Mouse (Mus musculus): ENCODE results near the gene Tmem205. TPM values are rescaled to one million over a fixed set of nuclear protein-coding genes. Genes with fewer than 3 reads are reported as not detected.

Tmem205 gene
- 36.9 and 44.9 TPM in 2 replicates for polyA plus RNA-seq (2015; fragmentation: Nextera tagmentation; extraction: Ambion mirVana)

DNA sequence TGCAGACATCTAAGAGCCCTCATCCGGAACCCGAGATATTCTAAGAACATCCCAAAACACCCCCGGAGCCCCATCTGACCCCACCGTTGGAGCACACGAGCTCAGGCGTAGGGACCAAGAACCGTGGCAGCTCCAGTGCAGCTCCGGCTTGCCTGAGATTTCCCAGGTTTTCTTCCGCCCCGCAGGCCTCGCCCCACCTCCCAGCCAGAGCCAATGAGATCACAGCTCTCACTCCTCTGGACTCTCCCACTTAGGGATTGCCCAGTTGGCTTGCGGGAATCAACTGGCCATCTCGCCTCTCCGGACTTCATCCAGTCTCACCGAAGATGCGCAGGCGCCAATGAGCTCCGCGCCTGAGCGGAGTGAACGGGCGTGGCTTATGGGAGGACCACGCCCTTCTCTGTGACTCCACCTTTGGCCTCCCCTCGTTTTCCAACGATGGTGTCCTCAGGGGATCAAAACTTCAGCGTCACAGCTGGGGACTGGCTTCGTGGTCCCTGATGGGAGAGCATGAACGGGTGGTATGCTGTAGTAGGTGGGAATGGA, at the start of gene Tmem205, which contains the start of gene Ccdc159:
Gene Tmem205, minus strand, starts transcription at position 349 of the 546 bp plus-strand sequence.
Gene Ccdc159, plus strand, starts transcription at position 264 of the 546 bp plus-strand sequence.
- H3K4me2 ChIP-seq = peak within 1 kb of the TSS; percentile 69
- no peaks in the 10 kb centered on the region for H3K9me3 ChIP-seq (replicated peaks)
- peaks cover 34% of the 10 kb centered on the region for H3K4me1 ChIP-seq (replicated peaks)
- H3K36me3 ChIP-seq = no peaks in the 10 kb centered on the region
- H3K9ac ChIP-seq = peak within 1 kb of the TSS; percentile 62
- peak within 1 kb of the TSS; percentile 60 for H3K4me3 ChIP-seq
- peak; percentile 92 for ATAC-seq (replicated peaks; ENCODE audit: insufficient number of reproducible peaks, insufficient read depth, low FRiP score, low read depth)
- no peaks in the 10 kb centered on the region for H3K27me3 ChIP-seq
- under 1% methylated on average over 28 of the region's 28 CpGs for WGBS
- peak within 1 kb of the TSS; percentile 74 for H3K27ac ChIP-seq

DNA sequence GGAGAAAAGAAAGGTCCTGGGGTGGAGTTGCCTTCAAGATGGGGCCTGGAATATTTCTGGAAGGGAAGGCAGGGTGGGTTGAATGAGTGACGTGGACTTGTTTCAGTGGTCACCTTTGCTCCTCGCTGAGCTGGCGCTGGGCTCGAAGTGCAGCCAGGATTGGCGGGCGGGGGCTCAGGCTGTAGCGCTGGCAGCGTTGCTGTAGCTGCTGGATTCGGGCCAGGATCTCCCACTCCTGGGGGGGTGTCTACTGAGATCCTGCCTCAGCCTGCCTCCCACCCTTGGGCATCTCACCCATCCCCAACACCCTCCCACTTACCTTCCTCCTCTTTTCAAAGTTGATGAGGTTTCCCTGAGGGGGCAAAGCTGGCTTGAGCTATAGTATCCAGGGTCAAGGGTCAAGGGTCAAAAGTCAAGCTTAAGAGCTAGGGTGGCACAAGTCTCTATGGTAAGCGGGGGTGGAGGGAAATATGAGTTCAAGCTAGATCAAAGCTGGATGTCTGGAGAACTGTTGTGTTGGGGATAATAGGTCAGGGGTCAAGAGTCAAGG, 49.3 kb upstream of the Tmem205 start:
- peaks cover 24% of the 10 kb centered on the region for H3K27me3 ChIP-seq
- H3K36me3 ChIP-seq = no peaks in the 10 kb centered on the region
- ATAC-seq (replicated peaks; ENCODE audit: insufficient number of reproducible peaks, insufficient read depth, low FRiP score, low read depth) = no peak
- H3K4me3 ChIP-seq = no peak overlapping the region
- no peak overlapping the region for H3K27ac ChIP-seq
- no peak overlapping the region for H3K4me2 ChIP-seq
- no peak overlapping the region for H3K9ac ChIP-seq
- WGBS = 77% methylated on average over 10 of the region's 10 CpGs
- H3K4me1 ChIP-seq (replicated peaks) = no peaks in the 10 kb centered on the region
- no peaks in the 10 kb centered on the region for H3K9me3 ChIP-seq (replicated peaks)

DNA sequence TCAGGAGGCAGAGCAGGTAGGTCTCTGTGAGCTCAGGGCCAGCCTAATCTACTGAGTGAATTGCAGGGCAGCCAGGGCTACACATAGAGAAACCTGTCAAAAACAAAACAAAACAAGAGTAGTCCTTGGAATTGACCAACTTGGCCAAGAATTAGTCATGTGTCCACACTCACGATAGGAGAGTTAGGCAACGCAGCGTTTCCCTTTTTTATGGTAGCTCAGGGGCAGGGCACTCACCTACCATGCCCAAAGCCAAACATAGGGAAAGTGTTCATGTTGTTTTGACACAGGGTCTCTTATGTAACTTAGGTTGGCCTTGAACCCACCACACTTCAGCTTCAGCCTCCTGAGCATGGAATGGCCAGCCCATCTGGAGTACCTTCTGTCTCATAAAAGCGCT, 41.9 kb upstream of the Tmem205 start:
- no peaks in the 10 kb centered on the region for H3K4me1 ChIP-seq (replicated peaks)
- no peak overlapping the region for H3K4me3 ChIP-seq
- no peak overlapping the region for H3K4me2 ChIP-seq
- no peaks in the 10 kb centered on the region for H3K9me3 ChIP-seq (replicated peaks)
- H3K27ac ChIP-seq = no peak overlapping the region
- H3K9ac ChIP-seq = no peak overlapping the region
- H3K36me3 ChIP-seq = no peaks in the 10 kb centered on the region
- WGBS = 83% methylated on average over 4 of the region's 4 CpGs
- H3K27me3 ChIP-seq = 0 out of 2 replicates have a peak, but pooled peaks cover 3% of the 10 kb centered on the region
- no peak for ATAC-seq (replicated peaks; ENCODE audit: insufficient number of reproducible peaks, insufficient read depth, low FRiP score, low read depth)

DNA sequence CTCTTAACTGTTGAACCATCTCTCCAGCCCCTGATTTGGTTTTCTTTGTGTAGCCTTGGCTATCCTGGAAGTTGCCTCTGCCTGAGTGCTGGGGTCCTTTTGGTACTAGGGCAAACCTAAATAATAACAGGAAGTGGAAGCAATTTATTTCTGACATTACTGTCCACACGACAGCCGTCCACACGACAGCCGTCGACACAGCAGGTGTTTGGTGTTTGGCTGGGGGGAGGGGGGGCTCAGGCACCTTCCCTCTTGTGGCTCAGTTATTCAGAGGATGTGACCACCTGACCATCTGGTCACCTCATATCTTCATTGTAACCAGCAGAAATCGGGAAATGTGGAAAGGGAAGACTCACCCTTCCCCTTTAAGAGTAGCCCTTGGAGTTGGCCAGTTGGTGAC, 41.5 kb upstream of the Tmem205 start:
- WGBS = 46% methylated on average over 6 of the region's 6 CpGs
- H3K9me3 ChIP-seq (replicated peaks) = no peaks in the 10 kb centered on the region

DNA sequence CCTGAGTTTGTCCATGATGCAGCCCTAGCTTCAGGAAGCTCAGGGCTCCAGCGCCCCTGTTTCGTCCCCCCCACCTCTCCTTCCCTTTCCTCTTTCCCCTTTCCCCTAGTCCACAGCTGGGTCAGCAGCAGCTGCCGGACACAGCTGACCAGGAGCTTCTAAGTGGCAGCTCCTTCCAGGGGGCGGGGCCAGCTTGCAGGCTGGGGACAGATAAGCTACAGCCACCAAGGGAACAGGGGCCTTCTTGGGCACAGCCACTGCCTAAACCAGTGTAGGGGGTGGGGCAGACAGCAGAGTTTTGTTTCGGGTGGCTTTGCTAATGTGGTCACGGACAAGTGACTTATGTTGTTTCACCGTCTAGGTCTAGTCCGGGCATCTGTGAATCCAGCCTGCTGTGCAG, 36.1 kb upstream of the Tmem205 start, which contains the start of gene Epor:
Gene Epor, minus strand, starts transcription at position 90 of the 400 bp plus-strand sequence.
- Histone ChIP-seq H3K36me3 (no peaks in the 10 kb centered on the region), H3K4me2 (peak within 1 kb of the TSS; percentile 98), H3K4me1 (replicated peaks) (peaks cover 34% of the 10 kb centered on the region), H3K9ac (peak within 1 kb of the TSS; percentile 55), H3K9me3 (replicated peaks) (no peaks in the 10 kb centered on the region), H3K4me3 (peak within 1 kb of the TSS; percentile 59), H3K27ac (no peak within 1 kb of the TSS; the same call in 1 of the 2 replicates), H3K27me3 (peaks cover 32% of the 10 kb centered on the region)
- 0 out of 2 replicates have a peak, but pooled peaks have one; percentile 3 for ATAC-seq (replicated peaks; ENCODE audit: insufficient number of reproducible peaks, insufficient read depth, low FRiP score, low read depth)
- 6% methylated on average over 8 of the region's 8 CpGs for WGBS

More for the DNA sequence above, 41.5 kb upstream of the Tmem205 start:
- H3K4me1 ChIP-seq (replicated peaks) = no peaks in the 10 kb centered on the region
- 0 out of 2 replicates have a peak, but pooled peaks cover 3% of the 10 kb centered on the region for H3K27me3 ChIP-seq
- no peak overlapping the region for H3K9ac ChIP-seq
- H3K4me2 ChIP-seq = no peak overlapping the region
- ATAC-seq (replicated peaks; ENCODE audit: insufficient number of reproducible peaks, insufficient read depth, low FRiP score, low read depth) = no peak
- no peak overlapping the region for H3K4me3 ChIP-seq
- no peak overlapping the region for H3K27ac ChIP-seq
- no peaks in the 10 kb centered on the region for H3K36me3 ChIP-seq

DNA sequence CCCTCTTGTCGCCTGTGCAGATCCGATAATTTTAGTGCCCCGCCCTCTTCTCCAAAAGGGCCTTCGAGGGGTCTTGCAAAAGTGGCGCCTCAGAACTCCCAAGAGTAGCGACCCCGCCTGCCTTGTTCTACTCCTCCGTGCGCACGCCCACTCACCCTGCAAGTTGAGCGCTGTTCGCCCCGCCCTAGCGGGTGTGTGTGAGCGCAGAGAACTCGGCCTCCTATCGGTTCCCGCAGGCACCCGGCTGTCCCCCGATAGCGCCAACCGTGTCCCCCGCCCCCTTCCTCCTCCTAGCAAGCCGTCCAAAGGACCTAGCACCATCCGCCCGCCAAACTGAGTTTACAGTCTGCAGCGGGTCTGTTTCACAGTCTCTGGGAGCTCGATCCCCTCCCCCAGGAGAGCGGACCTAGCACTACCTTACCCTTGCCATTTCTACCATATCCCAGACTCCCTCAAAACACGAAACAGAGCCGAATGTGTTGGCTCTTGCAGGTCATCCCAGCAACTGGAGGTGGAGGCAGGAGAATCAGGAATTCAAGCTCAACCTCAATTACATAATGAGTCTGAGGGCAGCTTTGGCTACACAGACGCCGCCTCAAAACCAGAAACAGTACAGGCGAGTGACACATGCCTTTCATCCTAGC, 35.2 kb upstream of the Tmem205 start:
- Histone ChIP-seq H3K4me2 (peak overlapping the region; percentile 98), H3K27ac (no peak overlapping the region)
- WGBS = 3% methylated on average over 34 of the region's 34 CpGs

DNA sequence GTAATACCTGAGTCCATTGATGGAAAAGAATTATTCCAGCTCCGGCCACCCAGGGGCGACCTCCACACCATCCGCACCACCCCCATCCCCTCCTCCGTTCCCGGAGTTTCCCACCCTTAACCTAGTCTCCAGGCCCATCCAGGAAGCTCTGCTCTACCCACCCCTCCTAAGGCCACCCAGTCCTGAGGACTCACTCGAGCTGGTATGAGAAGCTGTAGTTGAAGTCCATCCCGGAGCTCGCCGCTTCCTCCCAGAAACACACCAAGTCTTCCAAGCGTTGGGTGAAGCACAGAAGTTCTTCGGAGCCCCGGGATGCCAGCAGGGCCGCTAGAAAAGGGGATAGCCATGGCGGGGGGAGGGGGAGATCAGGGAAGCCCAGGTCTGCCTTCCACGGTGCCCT, 34.7 kb upstream of the Tmem205 start:
- Histone ChIP-seq H3K27me3 (peaks cover 32% of the 10 kb centered on the region), H3K9ac (peak overlapping the region; percentile 55), H3K4me1 (replicated peaks) (peaks cover 36% of the 10 kb centered on the region), H3K4me2 (peak overlapping the region; percentile 98), H3K9me3 (replicated peaks) (no peaks in the 10 kb centered on the region), H3K36me3 (no peaks in the 10 kb centered on the region), H3K27ac (no peak overlapping the region), H3K4me3 (peak overlapping the region; percentile 59)
- peak; percentile 44; the same call in 1 of the 2 replicates for ATAC-seq (replicated peaks; ENCODE audit: insufficient number of reproducible peaks, insufficient read depth, low FRiP score, low read depth)
- under 1% methylated on average over 15 of the region's 15 CpGs for WGBS

More for the DNA sequence above, 35.2 kb upstream of the Tmem205 start:
- Histone ChIP-seq H3K4me3 (peak overlapping the region; percentile 59), H3K4me1 (replicated peaks) (peaks cover 36% of the 10 kb centered on the region), H3K36me3 (no peaks in the 10 kb centered on the region), H3K27me3 (peaks cover 32% of the 10 kb centered on the region), H3K9ac (peak overlapping the region; percentile 55), H3K9me3 (replicated peaks) (no peaks in the 10 kb centered on the region)
- ATAC-seq (replicated peaks; ENCODE audit: insufficient number of reproducible peaks, insufficient read depth, low FRiP score, low read depth) = peak; percentile 73

DNA sequence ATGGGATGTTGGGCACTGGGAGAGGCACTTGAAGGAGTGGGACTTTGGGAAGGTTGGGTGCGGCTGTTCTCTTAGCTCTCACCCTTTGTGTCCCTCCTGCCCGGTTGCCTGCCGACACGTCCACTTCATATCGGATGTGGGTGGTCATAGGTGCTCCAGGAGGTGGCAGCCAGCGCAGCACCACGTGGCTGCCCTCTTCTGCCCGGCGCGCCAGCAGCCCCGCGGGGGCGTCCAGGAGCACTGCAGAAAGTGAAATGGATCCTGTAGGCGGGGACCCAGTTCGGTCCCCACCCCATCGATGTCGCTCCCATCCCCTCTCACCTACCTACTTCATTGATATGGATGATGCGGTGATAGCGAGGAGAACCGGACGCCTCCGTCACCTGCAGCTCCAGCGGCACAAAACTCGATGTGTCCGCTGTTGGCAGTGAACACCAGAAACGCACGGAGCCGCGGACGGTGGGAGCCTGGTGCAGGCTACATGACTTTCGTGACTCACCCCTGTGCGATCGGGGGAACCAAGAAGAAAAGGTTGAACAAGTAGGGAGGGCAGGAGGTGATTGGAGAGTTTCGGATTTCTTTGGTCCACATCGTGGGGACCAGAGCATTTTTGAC, 34.1 kb upstream of the Tmem205 start:
- no peak overlapping the region for H3K27ac ChIP-seq
- H3K9me3 ChIP-seq (replicated peaks) = no peaks in the 10 kb centered on the region
- peak overlapping the region; percentile 59 for H3K4me3 ChIP-seq
- H3K4me2 ChIP-seq = peak overlapping the region; percentile 98
- peaks cover 39% of the 10 kb centered on the region for H3K4me1 ChIP-seq (replicated peaks)
- 2% methylated on average over 35 of the region's 35 CpGs for WGBS
- peaks cover 32% of the 10 kb centered on the region for H3K27me3 ChIP-seq
- no peak for ATAC-seq (replicated peaks; ENCODE audit: insufficient number of reproducible peaks, insufficient read depth, low FRiP score, low read depth)
- H3K9ac ChIP-seq = peak overlapping the region; percentile 55; the same call in 1 of the 2 replicates
- H3K36me3 ChIP-seq = no peaks in the 10 kb centered on the region

DNA sequence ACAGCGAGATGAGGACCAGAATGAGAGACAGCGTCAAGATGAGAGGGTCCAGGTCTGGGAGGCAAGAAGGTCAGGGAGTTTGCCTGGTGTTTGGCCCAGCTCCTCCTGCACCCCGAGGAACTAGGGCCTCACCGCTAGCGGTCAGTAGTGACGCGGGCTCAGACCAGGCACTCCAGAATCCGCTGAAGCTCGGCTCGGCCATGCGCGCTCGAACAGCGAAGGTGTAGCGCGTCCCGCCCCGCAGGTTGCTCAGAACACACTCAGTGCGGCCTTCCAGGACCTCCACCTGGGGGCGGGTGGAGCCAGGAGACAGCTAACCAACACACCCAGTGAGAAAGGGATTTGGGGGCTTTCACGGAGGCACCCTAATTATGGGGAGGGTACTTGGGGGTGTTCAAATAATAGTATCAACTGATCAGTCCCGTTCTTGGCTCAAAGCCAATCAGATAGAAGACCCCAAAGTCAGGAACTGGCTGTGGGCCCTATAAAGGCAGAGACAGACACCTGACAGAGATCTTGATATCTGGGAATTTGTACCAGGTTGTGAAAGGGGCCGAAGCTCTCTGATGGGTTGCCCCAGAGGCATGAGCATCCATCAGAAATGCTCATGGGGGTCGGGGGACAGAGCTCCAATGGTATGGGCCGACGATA, 33.3 kb upstream of the Tmem205 start:
- WGBS = 14% methylated on average over 26 of the region's 26 CpGs
- Histone ChIP-seq H3K9ac (0 out of 2 replicates have a peak overlapping the region, but pooled peaks have one; percentile 0), H3K9me3 (replicated peaks) (no peaks in the 10 kb centered on the region), H3K36me3 (no peaks in the 10 kb centered on the region), H3K4me1 (replicated peaks) (peaks cover 42% of the 10 kb centered on the region), H3K27me3 (peaks cover 32% of the 10 kb centered on the region), H3K4me3 (peak overlapping the region; percentile 59; the same call in 1 of the 2 replicates), H3K27ac (no peak overlapping the region), H3K4me2 (peak overlapping the region; percentile 98; the same call in 1 of the 2 replicates)
- no peak for ATAC-seq (replicated peaks; ENCODE audit: insufficient number of reproducible peaks, insufficient read depth, low FRiP score, low read depth)

DNA sequence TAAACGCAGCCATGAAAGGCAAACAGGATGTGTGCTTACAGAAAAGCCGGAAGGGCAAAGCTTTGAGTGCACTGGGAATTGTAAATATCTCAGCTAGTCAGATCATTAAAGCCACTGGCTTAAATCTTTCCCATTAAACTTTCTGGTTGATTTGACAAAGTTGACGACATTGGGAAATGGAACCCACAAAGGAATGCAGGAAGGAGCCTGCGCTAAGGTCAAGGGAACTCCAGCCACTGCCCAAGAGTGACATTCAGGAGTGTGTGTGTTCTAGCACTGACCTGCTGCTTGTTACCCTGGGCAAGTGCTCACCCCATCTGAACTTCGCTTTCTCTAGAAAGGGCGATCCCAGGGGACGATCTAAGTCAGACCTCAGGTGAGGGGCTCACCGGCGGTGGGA, 32.8 kb upstream of the Tmem205 start:
- Histone ChIP-seq H3K9me3 (replicated peaks) (no peaks in the 10 kb centered on the region), H3K4me2 (no peak overlapping the region), H3K4me1 (replicated peaks) (peaks cover 42% of the 10 kb centered on the region), H3K9ac (no peak overlapping the region), H3K4me3 (no peak overlapping the region), H3K27ac (no peak overlapping the region), H3K27me3 (peaks cover 32% of the 10 kb centered on the region), H3K36me3 (no peaks in the 10 kb centered on the region)
- 60% methylated on average over 9 of the region's 9 CpGs for WGBS
- no peak for ATAC-seq (replicated peaks; ENCODE audit: insufficient number of reproducible peaks, insufficient read depth, low FRiP score, low read depth)

DNA sequence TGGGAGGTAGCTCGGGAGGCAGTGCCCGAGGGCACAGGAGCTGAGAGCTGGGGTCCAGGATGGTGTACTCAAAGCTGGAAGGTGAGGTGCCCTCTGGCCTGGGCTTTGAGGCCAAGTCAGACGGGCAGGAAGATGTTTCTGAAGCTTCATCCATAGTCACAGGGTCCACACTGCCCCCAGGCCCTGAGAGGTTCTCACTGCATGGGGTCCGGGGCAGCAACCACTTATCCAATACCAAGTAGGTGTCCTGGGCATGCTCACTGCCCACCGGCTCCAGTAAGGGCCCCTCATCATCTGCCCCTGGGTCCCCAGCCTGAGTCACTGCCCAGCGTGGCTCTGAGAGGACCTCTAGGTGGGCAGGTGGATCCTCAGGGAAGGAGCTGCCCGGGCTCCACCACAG, 31.9 kb upstream of the Tmem205 start:
- Histone ChIP-seq H3K9ac (no peak overlapping the region), H3K4me2 (no peak overlapping the region), H3K27me3 (peaks cover 32% of the 10 kb centered on the region), H3K9me3 (replicated peaks) (no peaks in the 10 kb centered on the region), H3K4me1 (replicated peaks) (peaks cover 42% of the 10 kb centered on the region), H3K4me3 (no peak overlapping the region), H3K36me3 (no peaks in the 10 kb centered on the region), H3K27ac (no peak overlapping the region)
- ATAC-seq (replicated peaks; ENCODE audit: insufficient number of reproducible peaks, insufficient read depth, low FRiP score, low read depth) = no peak
- 89% methylated on average over 7 of the region's 7 CpGs for WGBS

All from heart, embryonic 15.5 days (tissue).